Mouse (Mus musculus) embryonic facial prominence, embryonic 11.5 days (tissue): ENCODE results near the gene Cntn3. TPM values are rescaled to one million over a fixed set of nuclear protein-coding genes. Genes with fewer than 3 reads are reported as not detected.
A peak's percentile ranks its signal among the peaks of the same experiment; 100 is the strongest.

Experiments
- ATAC-seq: fragments of 200-750 bp; cut with Nextera tagmentation; replicated peaks from 2 replicates; pipeline ENCODE4 v1.8.0; 2017; ENCODE audit warnings: low read depth; ENCODE audit not compliant: insufficient number of reproducible peaks, low FRiP score, low TSS enrichment
- DNase-seq: peaks from one replicate; pipeline ENCODE4 v3.0.0-alpha.2; 2015; ENCODE audit warnings: low spot score
- H3K27ac ChIP-seq: fragments of 300-500 bp; sonication (generic); replicated peaks from 2 replicates; pipeline ENCODE4 v1.5.1; 2014; ENCODE audit warnings: mild to moderate bottlenecking, low read depth, low read length, control low read depth
- H3K27me3 ChIP-seq: fragments of 300-500 bp; sonication (generic); 2 replicates; pipeline ENCODE4 v1.6.1; 2014; ENCODE audit warnings: mild to moderate bottlenecking, low read length, moderate library complexity, mixed read lengths; ENCODE audit not compliant: control insufficient read depth, insufficient read depth
- H3K36me3 ChIP-seq: fragments of 300-500 bp; sonication (generic); replicated peaks from 2 replicates; pipeline ENCODE4 v1.6.1; 2014; ENCODE audit warnings: low read depth, mild to moderate bottlenecking, low read length, moderate library complexity, mixed read lengths; ENCODE audit not compliant: control insufficient read depth, insufficient read depth
- H3K4me1 ChIP-seq: fragments of 300-500 bp; sonication (generic); 2 replicates; pipeline ENCODE4 v1.6.1; 2014; ENCODE audit warnings: low read length, mixed read lengths; ENCODE audit not compliant: control insufficient read depth, insufficient read depth
- H3K4me2 ChIP-seq: fragments of 300-500 bp; sonication (generic); 2 replicates; pipeline ENCODE4 v1.6.1; 2014; ENCODE audit warnings: low read depth, mild to moderate bottlenecking, control low read depth, low read length, moderate library complexity
- H3K4me3 ChIP-seq: fragments of 300-500 bp; sonication (generic); 2 replicates; pipeline ENCODE4 v1.5.1; 2014; ENCODE audit warnings: low read depth, low read length, control low read depth
- H3K9ac ChIP-seq: fragments of 300-500 bp; sonication (generic); replicated peaks from 2 replicates; pipeline ENCODE4 v1.6.1; 2014; ENCODE audit warnings: mild to moderate bottlenecking, control low read depth, low read length
- H3K9me3 ChIP-seq: fragments of 300-500 bp; sonication (generic); replicated peaks from 2 replicates; pipeline ENCODE4 v1.6.1; 2016; ENCODE audit warnings: mild to moderate bottlenecking, low read length, inconsistent platforms, mixed read lengths; ENCODE audit not compliant: control insufficient read depth
- WGBS: fragments of 180-500 bp; shearing (Covaris S2); extraction: QIAGEN DNeasy Blood & Tissue Kit; methylation state at CpG from one replicate; pipeline ENCODE4 v1.1.7; 2014; 5-methylcytosine and 5-hydroxymethylcytosine counted together
- polyA plus RNA-seq: library from polyadenylated mRNA; unstranded; fragments of >200 nt; fragmentation: Nextera tagmentation; extraction: Ambion mirVana; gene quantifications from 2 replicates; pipeline ENCODE4 v1.2.1, GENCODE M21; 2014

Gene Cntn3
- polyA plus RNA-seq, 1 experiment from 2014 or later = 0.76 TPM

DNA sequence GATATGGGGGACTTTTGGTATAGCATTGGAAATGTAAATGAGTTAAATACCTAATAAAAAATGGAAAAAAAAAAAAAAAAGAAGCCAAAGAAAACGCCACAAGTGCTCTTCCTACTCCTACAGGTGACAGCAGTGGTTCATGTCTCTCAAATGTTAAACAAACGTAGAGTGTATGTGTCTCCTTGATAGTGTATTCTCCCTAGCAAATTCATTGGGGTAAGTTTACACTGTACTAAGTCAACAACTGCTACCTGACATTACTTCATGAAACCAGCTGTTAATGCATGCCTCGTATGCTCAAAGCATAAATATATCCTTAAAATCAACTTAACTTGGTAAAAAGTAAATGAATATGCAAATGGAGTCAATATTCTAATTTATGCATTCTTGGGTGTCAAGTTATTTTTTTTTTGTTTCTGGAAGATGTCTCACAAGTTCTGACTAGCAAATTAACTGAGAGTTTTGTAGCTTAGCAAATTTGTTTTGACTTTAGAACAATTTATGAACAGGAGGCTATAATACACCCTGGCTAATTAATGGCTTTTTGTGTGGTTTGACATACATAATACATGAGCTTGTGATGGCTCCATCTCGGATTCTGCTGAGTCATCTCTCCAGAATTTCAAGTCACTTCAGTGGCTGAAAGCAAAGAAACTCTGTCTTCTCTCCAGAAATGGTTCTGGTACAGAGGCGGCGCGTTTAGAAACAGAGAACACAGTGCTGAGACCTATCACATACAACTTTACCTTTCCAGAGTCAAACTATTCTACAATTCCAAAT lies 31.1 kb downstream of the Cntn3 start:
- no peak overlapping the region for H3K4me2 ChIP-seq
- H3K9me3 ChIP-seq = no peaks in the 10 kb centered on the region
- H3K36me3 ChIP-seq = no peaks in the 10 kb centered on the region
- no peaks in the 10 kb centered on the region for H3K4me1 ChIP-seq
- H3K4me3 ChIP-seq = no peak overlapping the region
- no peaks in the 10 kb centered on the region for H3K27me3 ChIP-seq
- ATAC-seq = no peak
- no peak overlapping the region for H3K9ac ChIP-seq
- 83% methylated on average over 7 of the region's 7 CpGs for WGBS
- no peak for DNase-seq
- no peak overlapping the region for H3K27ac ChIP-seq

DNA sequence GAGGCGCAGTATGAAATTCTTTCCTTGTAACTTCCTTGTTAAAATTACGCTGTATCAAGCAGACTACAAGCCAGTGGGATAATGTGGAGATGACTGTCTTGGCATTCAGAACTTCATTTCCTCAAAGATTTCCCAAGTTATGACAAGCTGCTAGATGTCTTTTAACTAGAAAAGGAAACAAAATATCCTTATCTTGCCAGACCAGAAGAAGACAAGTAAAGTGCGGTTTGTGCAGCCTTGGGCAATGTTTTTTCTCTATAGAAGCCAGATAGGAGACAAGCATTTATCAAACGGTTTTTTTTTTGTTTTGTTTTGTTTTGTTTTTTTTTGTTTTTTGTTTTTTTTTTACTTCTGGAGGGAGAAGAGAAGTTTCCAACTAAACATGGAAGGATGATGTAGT lies 37.3 kb downstream of the Cntn3 start:
- H3K27ac ChIP-seq = no peak overlapping the region
- WGBS = 82% methylated on average over 4 of the region's 4 CpGs
- H3K27me3 ChIP-seq = no peaks in the 10 kb centered on the region
- no peaks in the 10 kb centered on the region for H3K4me1 ChIP-seq
- H3K36me3 ChIP-seq = no peaks in the 10 kb centered on the region
- no peak overlapping the region for H3K9ac ChIP-seq
- no peak overlapping the region for H3K4me3 ChIP-seq
- H3K4me2 ChIP-seq = no peak overlapping the region
- ATAC-seq = no peak
- no peaks in the 10 kb centered on the region for H3K9me3 ChIP-seq
- DNase-seq = no peak

DNA sequence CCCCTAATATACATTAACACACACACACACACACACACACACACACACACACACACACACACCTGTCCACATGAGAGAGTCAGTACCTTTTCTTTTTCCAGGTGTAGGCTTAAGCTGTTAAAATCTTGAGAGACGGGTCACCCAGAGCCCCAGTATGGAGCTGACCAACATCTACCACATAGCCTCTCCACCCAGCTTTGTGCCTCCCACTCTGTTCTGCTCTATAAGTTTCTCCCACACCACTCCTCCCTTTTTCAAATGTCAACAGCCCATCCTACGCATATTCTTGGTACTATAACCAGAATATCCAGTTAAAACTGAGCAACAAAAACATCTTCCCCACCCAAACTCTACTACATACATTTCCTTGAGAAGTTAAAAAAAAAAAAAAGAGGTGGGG lies 49.9 kb downstream of the Cntn3 start:
- ATAC-seq (no peak), DNase-seq (no peak)
- Histone ChIP-seq H3K36me3 (no peaks in the 10 kb centered on the region), H3K27ac (no peak overlapping the region), H3K9me3 (no peaks in the 10 kb centered on the region), H3K4me2 (no peak overlapping the region), H3K27me3 (no peaks in the 10 kb centered on the region), H3K4me3 (no peak overlapping the region), H3K4me1 (no peaks in the 10 kb centered on the region), H3K9ac (no peak overlapping the region)
- 87% methylated on average over 2 of the region's 2 CpGs for WGBS

DNA sequence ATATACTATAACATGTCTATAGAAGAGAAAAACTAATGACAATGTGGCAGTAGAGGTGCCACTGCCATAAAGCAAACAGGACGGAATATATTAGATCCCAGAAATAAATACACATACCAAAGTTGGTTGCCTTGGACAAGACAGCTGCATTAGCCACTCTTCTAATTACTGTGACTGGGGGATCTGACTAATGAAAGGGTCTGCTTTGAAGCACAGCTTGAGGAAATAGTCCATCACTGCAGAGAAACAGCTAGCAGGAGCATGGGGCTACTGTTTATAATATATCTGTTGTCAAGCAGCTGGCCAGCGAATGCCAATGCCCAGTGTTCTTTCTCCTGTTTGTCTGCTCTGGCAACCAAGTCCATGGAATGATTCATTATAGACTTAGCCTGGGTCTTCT lies 51.9 kb downstream of the Cntn3 start:
- Histone ChIP-seq H3K4me1 (no peaks in the 10 kb centered on the region), H3K9ac (no peak overlapping the region), H3K36me3 (no peaks in the 10 kb centered on the region), H3K4me3 (no peak overlapping the region), H3K27ac (no peak overlapping the region), H3K9me3 (no peaks in the 10 kb centered on the region), H3K4me2 (no peak overlapping the region), H3K27me3 (no peaks in the 10 kb centered on the region)
- ATAC-seq (no peak), DNase-seq (no peak)
- 46% methylated on average over 2 of the region's 2 CpGs for WGBS

DNA sequence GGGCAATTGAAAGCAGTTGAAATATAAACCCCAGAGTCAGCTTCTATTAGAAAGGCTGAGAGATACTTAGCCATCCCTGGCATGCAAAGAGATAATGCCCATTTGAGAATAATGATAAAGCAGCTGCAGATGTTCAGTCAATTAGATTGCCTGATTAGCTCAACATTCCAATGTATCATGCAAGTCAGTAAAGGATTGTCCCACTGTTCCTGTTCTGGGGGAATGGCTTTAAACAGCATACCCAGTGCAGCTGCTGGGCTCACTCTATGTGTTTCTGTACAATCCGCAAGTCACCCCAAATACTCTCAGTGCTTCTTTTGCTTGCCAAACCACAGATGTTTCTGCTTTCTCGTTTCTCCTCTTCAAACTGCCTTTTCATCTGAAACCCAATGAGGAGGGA lies 57.7 kb downstream of the Cntn3 start:
- H3K4me3 ChIP-seq = no peak overlapping the region
- no peak for DNase-seq
- no peaks in the 10 kb centered on the region for H3K36me3 ChIP-seq
- H3K4me2 ChIP-seq = no peak overlapping the region
- no peaks in the 10 kb centered on the region for H3K4me1 ChIP-seq
- H3K9ac ChIP-seq = no peak overlapping the region
- H3K27ac ChIP-seq = no peak overlapping the region
- no peaks in the 10 kb centered on the region for H3K9me3 ChIP-seq
- no peaks in the 10 kb centered on the region for H3K27me3 ChIP-seq
- WGBS = 77% methylated on average over 2 of the region's 2 CpGs
- no peak for ATAC-seq

DNA sequence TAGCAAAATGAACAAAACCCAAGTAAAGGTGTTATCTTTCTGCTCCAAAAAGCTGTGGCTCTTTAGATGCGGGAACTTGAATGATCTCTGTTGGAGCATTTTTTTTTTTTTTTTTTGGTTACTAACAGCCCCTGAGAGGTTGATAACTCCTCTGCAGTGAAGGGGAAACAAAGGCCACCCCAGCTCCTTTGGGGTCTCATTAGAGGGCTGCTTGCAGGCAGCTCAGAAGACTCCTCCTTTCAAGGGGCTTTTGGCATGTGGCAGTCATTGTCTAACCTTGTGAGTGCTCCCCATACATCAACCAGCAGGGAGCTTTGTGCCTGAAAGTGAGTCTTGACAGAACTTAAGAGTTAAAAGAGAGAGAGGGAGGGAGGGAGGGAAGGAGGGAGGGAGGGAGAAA lies 60.8 kb downstream of the Cntn3 start:
- Histone ChIP-seq H3K9me3 (no peaks in the 10 kb centered on the region), H3K4me3 (no peak overlapping the region), H3K27ac (no peak overlapping the region), H3K4me2 (no peak overlapping the region), H3K27me3 (no peaks in the 10 kb centered on the region), H3K9ac (no peak overlapping the region), H3K4me1 (no peaks in the 10 kb centered on the region), H3K36me3 (no peaks in the 10 kb centered on the region)
- no peak for ATAC-seq
- 50% methylated on average over 1 of the region's 1 CpGs for WGBS
- DNase-seq = peak; percentile 1

DNA sequence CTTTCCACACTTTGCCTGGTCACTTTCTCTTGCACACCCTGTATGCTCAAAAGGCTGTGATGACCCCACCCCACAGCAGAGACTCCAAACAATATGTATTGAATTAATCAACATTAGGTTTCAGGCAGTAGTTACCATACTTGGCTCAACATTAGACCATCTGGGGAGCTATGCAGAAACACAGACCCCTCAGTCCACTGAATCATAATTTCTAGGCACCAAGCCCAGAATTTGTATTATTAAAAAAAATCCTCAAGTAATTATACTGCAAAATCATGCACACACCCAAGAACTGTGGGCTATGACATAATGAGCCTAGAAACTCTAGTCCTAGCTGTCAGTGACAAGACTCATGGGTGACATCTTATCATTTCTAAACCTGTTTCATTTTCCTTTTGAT lies 87.4 kb downstream of the Cntn3 start:
- H3K27ac ChIP-seq = no peak overlapping the region
- no peaks in the 10 kb centered on the region for H3K36me3 ChIP-seq
- DNase-seq = no peak
- H3K9me3 ChIP-seq = no peaks in the 10 kb centered on the region
- no peak overlapping the region for H3K4me2 ChIP-seq
- no peaks in the 10 kb centered on the region for H3K4me1 ChIP-seq
- no peak overlapping the region for H3K4me3 ChIP-seq
- H3K27me3 ChIP-seq = no peaks in the 10 kb centered on the region
- no peak for ATAC-seq
- H3K9ac ChIP-seq = no peak overlapping the region

DNA sequence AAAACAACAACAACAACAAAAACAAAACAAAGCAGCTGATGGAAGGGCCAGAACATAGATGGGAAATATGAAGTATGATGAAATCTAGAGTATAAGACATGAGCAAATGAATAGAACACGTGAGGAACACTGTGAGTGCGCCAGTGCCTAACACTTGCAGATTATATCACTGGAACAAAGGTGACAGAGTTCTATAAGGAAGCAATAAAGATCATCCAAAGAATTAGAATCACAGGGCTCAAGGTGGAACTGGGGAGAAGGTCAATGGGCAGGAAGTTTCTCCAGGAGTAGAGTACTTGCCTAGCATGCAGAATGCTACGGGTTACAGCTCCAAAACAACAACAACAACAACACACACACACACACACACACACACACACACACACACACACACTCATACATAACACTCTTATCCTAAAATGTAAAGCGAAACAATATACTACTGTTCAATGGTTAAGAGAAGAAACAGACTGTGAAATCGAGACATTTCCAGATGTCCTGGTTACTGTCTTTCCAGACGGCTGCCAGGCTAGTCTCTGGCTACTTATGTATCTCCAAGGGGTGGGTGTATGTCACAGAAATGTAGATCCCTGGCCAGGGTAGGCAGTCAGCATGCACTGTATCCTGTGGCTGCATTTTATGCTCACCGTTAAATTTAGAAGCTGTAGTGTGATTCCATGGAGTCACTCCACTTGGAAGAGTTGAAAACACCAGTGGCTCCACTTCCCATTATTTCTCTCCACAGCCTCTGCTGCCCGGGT lies 94.4 kb downstream of the Cntn3 start:
- Histone ChIP-seq H3K4me3 (no peak overlapping the region), H3K27me3 (no peaks in the 10 kb centered on the region), H3K4me1 (no peaks in the 10 kb centered on the region), H3K9ac (no peak overlapping the region), H3K27ac (no peak overlapping the region), H3K36me3 (no peaks in the 10 kb centered on the region), H3K4me2 (no peak overlapping the region), H3K9me3 (no peaks in the 10 kb centered on the region)
- ATAC-seq = 0 out of 2 replicates have a peak, but pooled peaks have one; percentile 39
- 77% methylated on average over 8 of the region's 8 CpGs for WGBS
- DNase-seq = no peak
